Mouse (Mus musculus) midbrain, embryonic 11.5 days (tissue): ENCODE measurements around the gene Vangl1. TPM values are rescaled to one million over a fixed set of nuclear protein-coding genes. Genes with fewer than 3 reads are reported as not detected.
"Not testable (repeated sequence)": the region's sequence is repeated elsewhere in the genome, so short reads cannot be mapped to it uniquely, and the experiment has no call there.

Source experiments
- ATAC-seq: fragments of 200-750 bp; cut with Nextera tagmentation; 2 replicates; pipeline ENCODE4 v1.8.0; 2017; ENCODE audit warnings: moderate TSS enrichment, moderate library complexity; ENCODE audit not compliant: low FRiP score
- DNase-seq: peaks from one replicate; pipeline ENCODE4 v3.0.0; 2015; ENCODE audit warnings: low spot score; ENCODE audit errors: missing footprints
- H3K27ac ChIP-seq: fragments of 300-500 bp; sonication (generic); 2 replicates; pipeline ENCODE4 v1.5.1; 2014; ENCODE audit warnings: low read depth, low read length
- H3K27me3 ChIP-seq: fragments of 300-500 bp; sonication (generic); 2 replicates; pipeline ENCODE4 v1.6.1; 2014; ENCODE audit warnings: mild to moderate bottlenecking, low read length, moderate library complexity, mixed read lengths; ENCODE audit not compliant: control insufficient read depth, insufficient read depth
- H3K36me3 ChIP-seq: fragments of 300-500 bp; sonication (generic); 2 replicates; pipeline ENCODE4 v1.6.1; 2014; ENCODE audit warnings: mild to moderate bottlenecking, low read length, moderate library complexity, mixed read lengths; ENCODE audit not compliant: control insufficient read depth, insufficient read depth
- H3K4me1 ChIP-seq: fragments of 300-500 bp; sonication (generic); 2 replicates; pipeline ENCODE4 v1.6.1; 2014; ENCODE audit warnings: low read length; ENCODE audit not compliant: control insufficient read depth, insufficient read depth
- H3K4me2 ChIP-seq: fragments of 300-500 bp; sonication (generic); 2 replicates; pipeline ENCODE4 v1.6.1; 2014; ENCODE audit warnings: mild to moderate bottlenecking, moderate library complexity
- H3K4me3 ChIP-seq: fragments of 300-500 bp; sonication (generic); 2 replicates; pipeline ENCODE4 v1.5.1; 2014; ENCODE audit warnings: low read depth, low read length
- H3K9ac ChIP-seq: fragments of 300-500 bp; sonication (generic); 2 replicates; pipeline ENCODE4 v1.6.1; 2014; ENCODE audit warnings: low read length
- H3K9me3 ChIP-seq: fragments of 300-500 bp; sonication (generic); 2 replicates; pipeline ENCODE4 v1.6.1; 2016; ENCODE audit warnings: low read length; ENCODE audit not compliant: control insufficient read depth
- WGBS: fragments of 180-500 bp; shearing (Covaris S2); extraction: QIAGEN DNeasy Blood & Tissue Kit; methylation state at CpG from one replicate; pipeline ENCODE4 v1.1.7; 2014; 5-methylcytosine and 5-hydroxymethylcytosine counted together
- polyA plus RNA-seq: library from polyadenylated mRNA; unstranded; fragments of >200 nt; fragmentation: Nextera tagmentation; extraction: Ambion mirVana; gene quantifications from 2 replicates; pipeline ENCODE4 v1.2.1, GENCODE M21; 2014

Vangl1 gene
- polyA plus RNA-seq, 1 experiment from 2014 or later: 9.3 TPM

- Histone ChIP-seq H3K36me3 (no peaks in the 10 kb centered on the region), H3K27me3 (peaks cover 3% of the 10 kb centered on the region; the same call in 1 of the 2 replicates), H3K9ac (no peak overlapping the region), H3K9me3 (no peaks in the 10 kb centered on the region), H3K4me3 (no peak overlapping the region), H3K4me2 (no peak overlapping the region), H3K27ac (no peak overlapping the region), H3K4me1 (peaks cover 7% of the 10 kb centered on the region)
- ATAC-seq: no peak
- no peak for DNase-seq
- WGBS: 89% methylated on average over 13 of the region's 13 CpGs
Measured at GRCm38 (mm10) chr3:102169197-102169905, 35.1 kb downstream of the Vangl1 start.

- 1% methylated on average over 10 of the region's 10 CpGs for WGBS
- peak overlapping the region; percentile 10; the same call in 1 of the 2 replicates for H3K4me2 ChIP-seq
- no peak overlapping the region for H3K27ac ChIP-seq
- ATAC-seq (peak; percentile 62; the same call in 1 of the 2 replicates), DNase-seq (no peak)
- no peak overlapping the region for H3K4me3 ChIP-seq
- H3K4me1 ChIP-seq: peaks cover 7% of the 10 kb centered on the region
- peaks cover 3% of the 10 kb centered on the region; the same call in 1 of the 2 replicates for H3K27me3 ChIP-seq
- no peak overlapping the region for H3K9ac ChIP-seq
- H3K9me3 ChIP-seq: no peaks in the 10 kb centered on the region
- H3K36me3 ChIP-seq: no peaks in the 10 kb centered on the region
Measured at GRCm38 (mm10) chr3:102167555-102168210, 36.8 kb downstream of the Vangl1 start.

GRCm38 (mm10) chr3:102166794-102167193, 37.7 kb downstream of the Vangl1 start:
- Histone ChIP-seq H3K4me3 (no peak overlapping the region), H3K36me3 (no peaks in the 10 kb centered on the region), H3K4me1 (peaks cover 7% of the 10 kb centered on the region), H3K9me3 (no peaks in the 10 kb centered on the region), H3K27ac (no peak overlapping the region), H3K27me3 (peaks cover 3% of the 10 kb centered on the region; the same call in 1 of the 2 replicates), H3K9ac (no peak overlapping the region), H3K4me2 (no peak overlapping the region)
- WGBS: 79% methylated on average over 8 of the region's 8 CpGs
- no peak for DNase-seq
- ATAC-seq: no peak

- H3K4me2 ChIP-seq: no peak overlapping the region
- WGBS: 58% methylated on average over 4 of the region's 4 CpGs
- no peak overlapping the region for H3K4me3 ChIP-seq
- ATAC-seq (no peak), DNase-seq (no peak)
- no peaks in the 10 kb centered on the region for H3K36me3 ChIP-seq
- peaks cover 7% of the 10 kb centered on the region for H3K4me1 ChIP-seq
- no peaks in the 10 kb centered on the region for H3K9me3 ChIP-seq
- H3K9ac ChIP-seq: no peak overlapping the region
- peaks cover 3% of the 10 kb centered on the region; the same call in 1 of the 2 replicates for H3K27me3 ChIP-seq
- H3K27ac ChIP-seq: no peak overlapping the region
Measured at GRCm38 (mm10) chr3:102166287-102166620, 38.2 kb downstream of the Vangl1 start.

GRCm38 (mm10) chr3:102165536-102166286, 38.8 kb downstream of the Vangl1 start:
- Histone ChIP-seq H3K4me1 (peaks cover 7% of the 10 kb centered on the region), H3K4me2 (no peak overlapping the region), H3K27me3 (peaks cover 3% of the 10 kb centered on the region; the same call in 1 of the 2 replicates), H3K9ac (no peak overlapping the region), H3K36me3 (no peaks in the 10 kb centered on the region), H3K9me3 (no peaks in the 10 kb centered on the region), H3K27ac (no peak overlapping the region), H3K4me3 (no peak overlapping the region)
- DNase-seq (no peak), ATAC-seq (no peak)
- 77% methylated on average over 21 of the region's 21 CpGs for WGBS

GRCm38 (mm10) chr3:102164911-102165310, 39.6 kb downstream of the Vangl1 start:
- Histone ChIP-seq H3K9ac (no peak overlapping the region), H3K4me1 (peaks cover 7% of the 10 kb centered on the region), H3K4me2 (no peak overlapping the region), H3K36me3 (no peaks in the 10 kb centered on the region), H3K27me3 (peaks cover 3% of the 10 kb centered on the region; the same call in 1 of the 2 replicates), H3K9me3 (no peaks in the 10 kb centered on the region), H3K27ac (no peak overlapping the region), H3K4me3 (no peak overlapping the region)
- 68% methylated on average over 4 of the region's 4 CpGs for WGBS
- DNase-seq (no peak), ATAC-seq (no peak)

GRCm38 (mm10) chr3:102163861-102164260, 40.6 kb downstream of the Vangl1 start:
- not testable (repeated sequence) for H3K4me1 ChIP-seq, H3K4me3 ChIP-seq, H3K4me2 ChIP-seq, H3K36me3 ChIP-seq, ATAC-seq, H3K27ac ChIP-seq, DNase-seq, H3K9me3 ChIP-seq, H3K9ac ChIP-seq, H3K27me3 ChIP-seq
- whole genome bisulfite sequencing: 88% methylated on average over 1 of the region's 1 CpGs

GRCm38 (mm10) chr3:102159423-102160325, 44.8 kb downstream of the Vangl1 start:
- no peak overlapping the region for H3K4me3 ChIP-seq
- H3K4me1 ChIP-seq: no peaks in the 10 kb centered on the region
- ATAC-seq (0 out of 2 replicates have a peak, but pooled peaks have one; percentile 27), DNase-seq (no peak)
- H3K27me3 ChIP-seq: no peaks in the 10 kb centered on the region
- 69% methylated on average over 14 of the region's 14 CpGs for WGBS
- no peaks in the 10 kb centered on the region for H3K9me3 ChIP-seq
- H3K27ac ChIP-seq: no peak overlapping the region; the same call in 1 of the 2 replicates
- no peak overlapping the region for H3K9ac ChIP-seq
- no peak overlapping the region for H3K4me2 ChIP-seq
- no peaks in the 10 kb centered on the region for H3K36me3 ChIP-seq
